Mouse (Mus musculus): ENCODE measurements around the gene Vps16.
A peak's percentile ranks its signal among the peaks of the same experiment; 100 is the strongest.

Vps16 gene

GRCm38 (mm10) chr2:130424126-130424853 lies at the start of gene Vps16, which contains the start of gene Pced1a:
Vps16 (plus strand) TSS chr2:130424339.
Pced1a (minus strand) TSS chr2:130424701.
- peak; percentile 93 for DNase-seq (ENCODE audit: inconsistent ontology term)

- DNase-seq (ENCODE audit: inconsistent ontology term) = no peak
These were observed 49.2 kb upstream of the Vps16 start for GRCm38 (mm10) chr2:130374951-130375350.

GRCm38 (mm10) chr2:130383205-130383604 lies 40.9 kb upstream of the Vps16 start:
- DNase-seq (ENCODE audit: inconsistent ontology term) = no peak

DNA sequence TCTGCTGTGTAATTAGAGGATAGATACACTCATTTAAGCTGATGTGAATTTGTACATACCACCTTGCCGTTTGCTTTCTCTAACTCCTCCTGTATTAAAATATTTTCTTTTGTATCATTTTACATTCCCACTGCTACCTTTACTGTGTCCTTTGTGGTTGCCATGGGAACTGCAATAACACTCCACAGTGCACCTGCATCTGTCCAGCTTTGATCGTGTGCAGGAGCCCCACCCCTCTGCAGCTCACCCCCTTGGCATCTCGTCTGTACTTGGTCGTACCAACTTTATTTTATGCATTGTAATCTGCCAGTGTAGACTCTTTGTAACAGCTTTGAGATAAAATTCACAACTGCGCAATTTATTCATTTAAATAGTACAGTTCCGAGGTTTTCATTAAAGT lies 40.2 kb upstream of the Vps16 start:
- no peak for DNase-seq (ENCODE audit: inconsistent ontology term)

- no peak for DNase-seq (ENCODE audit: inconsistent ontology term)
These were observed 37.9 kb upstream of the Vps16 start for GRCm38 (mm10) chr2:130386212-130386611.

GRCm38 (mm10) chr2:130388796-130389195 lies 35.3 kb upstream of the Vps16 start:
- DNase-seq (ENCODE audit: inconsistent ontology term) = no peak

DNA sequence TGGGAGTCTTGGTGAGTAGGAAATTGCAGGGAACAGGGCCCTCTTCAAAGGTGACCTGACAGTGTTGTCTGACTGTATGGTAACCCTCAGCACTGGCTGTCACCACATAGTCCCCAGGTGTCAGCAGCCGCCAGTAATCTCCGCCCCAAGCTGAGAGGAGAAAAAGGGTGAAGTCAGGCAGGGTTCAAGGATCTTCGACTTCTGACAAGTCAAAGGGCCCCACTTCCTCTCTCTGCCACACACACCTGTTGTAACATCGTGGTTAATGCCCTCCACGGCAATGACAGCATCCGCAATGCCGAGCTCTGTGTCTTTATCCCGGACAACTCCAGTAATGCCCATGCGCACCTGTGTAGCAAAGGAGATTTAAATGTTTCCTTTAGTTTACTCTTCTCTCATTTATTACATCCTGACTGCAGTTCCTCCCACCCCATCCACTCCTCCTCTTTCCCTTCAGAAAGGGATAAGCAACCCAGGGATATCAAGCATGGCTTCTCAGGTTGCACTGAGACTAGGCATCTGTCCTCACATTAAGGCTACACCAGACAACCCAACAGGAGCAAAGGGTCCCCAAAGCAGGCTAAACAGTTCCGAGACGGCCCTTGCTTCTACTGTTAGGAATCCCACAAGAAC lies 33.0 kb upstream of the Vps16 start:
- DNase-seq (ENCODE audit: inconsistent ontology term) = no peak

DNA sequence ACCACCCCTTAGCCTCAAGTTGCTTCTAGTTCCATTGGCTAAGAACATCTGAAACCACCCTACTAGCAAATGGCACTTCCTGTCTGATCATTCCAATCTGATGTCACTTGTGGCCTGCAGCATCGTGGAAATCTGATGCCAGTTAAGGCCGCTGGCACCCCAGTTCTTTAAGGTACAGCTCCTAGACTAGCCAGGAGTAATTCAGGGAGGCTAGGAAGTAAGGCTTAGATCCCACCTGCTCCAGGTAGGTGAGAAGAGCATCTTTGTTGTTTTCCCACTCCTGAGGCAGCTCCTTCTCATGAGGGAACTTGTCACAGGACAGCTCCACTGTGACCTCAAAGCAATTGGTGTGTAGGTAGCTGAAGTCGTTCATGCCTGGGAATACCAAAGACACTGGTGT lies 31.3 kb upstream of the Vps16 start:
- no peak for DNase-seq (ENCODE audit: inconsistent ontology term)

- no peak for DNase-seq (ENCODE audit: inconsistent ontology term)
These were observed 28.4 kb upstream of the Vps16 start for GRCm38 (mm10) chr2:130395696-130396095.

DNA sequence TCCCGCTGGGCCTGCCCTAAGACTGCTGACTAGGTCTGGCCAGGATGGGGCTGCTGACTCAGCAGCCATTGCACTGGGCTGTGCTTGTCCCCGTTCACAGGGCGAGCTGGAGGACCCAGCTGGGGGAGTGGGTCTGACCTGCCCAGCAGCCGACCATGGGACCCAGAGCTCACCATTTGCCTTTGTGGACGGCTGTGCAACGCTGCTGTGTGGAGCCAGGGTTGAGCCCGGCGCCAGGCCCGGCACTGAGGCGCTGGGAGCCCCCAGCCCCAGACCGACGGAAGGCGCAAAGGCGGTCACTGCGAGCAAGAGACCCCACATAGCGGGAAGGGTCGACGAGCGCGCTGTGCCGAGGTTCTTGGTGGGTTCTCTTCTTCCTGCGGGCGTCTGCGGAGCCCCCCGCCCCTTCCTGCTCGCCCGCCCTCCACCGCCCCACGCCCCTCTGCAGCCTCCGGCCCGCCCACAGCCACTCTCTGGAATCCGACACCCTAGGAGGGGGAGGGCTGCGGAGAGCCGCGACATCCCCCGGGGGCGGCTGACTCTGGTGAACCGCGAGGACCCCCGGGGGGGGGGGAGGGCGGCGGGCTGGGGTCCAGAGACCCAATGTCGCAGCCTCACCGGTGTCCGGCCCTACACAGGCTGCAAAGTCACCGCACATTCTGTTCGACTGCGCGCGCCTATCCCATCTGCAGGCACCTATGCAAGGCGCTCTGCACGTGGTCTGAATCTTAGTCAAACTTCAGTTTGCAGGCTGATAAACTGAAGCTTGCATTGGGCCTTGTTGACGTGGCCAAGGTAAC lies 26.8 kb upstream of the Vps16 start, which contains the start of gene Cpxm1:
Gene Cpxm1 (minus strand): TSS at position 389 of the 800 bp plus-strand sequence.
- DNase-seq (ENCODE audit: inconsistent ontology term) = peak; percentile 47

GRCm38 (mm10) chr2:130398091-130398490 lies 26.0 kb upstream of the Vps16 start:
- no peak for DNase-seq (ENCODE audit: inconsistent ontology term)

DNA sequence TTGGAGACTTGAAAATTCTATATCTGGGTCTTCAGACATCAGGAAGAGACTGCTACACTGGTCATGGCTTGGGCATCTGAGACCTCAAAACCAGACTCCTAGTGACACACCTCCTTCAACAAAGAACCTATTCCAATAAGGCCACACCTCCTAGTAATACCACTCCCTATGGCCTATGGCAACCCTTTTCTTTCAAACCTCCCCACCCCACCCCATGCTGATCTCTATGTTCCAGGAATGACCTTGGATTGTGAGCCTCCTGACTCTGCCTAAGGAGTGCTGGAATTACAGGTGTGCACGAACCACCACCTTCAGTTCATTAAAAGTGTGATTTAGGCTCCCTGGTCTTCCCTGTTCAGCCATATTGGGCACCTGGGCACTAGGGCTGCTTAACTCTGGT lies 24.1 kb upstream of the Vps16 start:
- DNase-seq (ENCODE audit: inconsistent ontology term) = no peak

DNA sequence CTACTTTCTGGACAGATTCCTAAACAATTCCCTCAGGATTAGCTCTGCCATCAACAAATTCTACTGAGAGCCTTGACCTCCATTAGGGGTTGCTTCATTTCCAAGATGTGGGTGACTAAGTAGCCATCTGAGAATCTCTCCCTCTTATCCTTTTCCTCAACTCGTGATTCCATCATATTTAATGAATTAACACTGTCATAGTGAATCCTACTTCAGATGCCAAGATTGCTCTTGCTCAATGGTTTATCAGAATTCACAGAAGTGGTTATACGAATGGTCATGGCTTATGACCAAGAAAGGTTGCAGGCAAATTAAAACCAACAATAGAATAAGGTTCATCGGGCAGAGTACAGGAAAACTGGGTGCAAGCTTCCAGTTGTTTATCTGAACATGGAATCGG lies 22.2 kb upstream of the Vps16 start:
- no peak for DNase-seq (ENCODE audit: inconsistent ontology term)

- DNase-seq (ENCODE audit: inconsistent ontology term) = no peak
These were observed 19.2 kb upstream of the Vps16 start, which contains the start of the genes Gm28372 and 1700020A23Rik for GRCm38 (mm10) chr2:130404939-130405338. Gm28372 (plus strand) TSS chr2:130405239. 1700020A23Rik (plus strand) TSS chr2:130405259.

- DNase-seq (ENCODE audit: inconsistent ontology term) = no peak
These were observed 18.0 kb upstream of the Vps16 start, which contains the start of gene Tmem239 for GRCm38 (mm10) chr2:130406178-130406577. Tmem239 (plus strand) TSS chr2:130406478.

DNA sequence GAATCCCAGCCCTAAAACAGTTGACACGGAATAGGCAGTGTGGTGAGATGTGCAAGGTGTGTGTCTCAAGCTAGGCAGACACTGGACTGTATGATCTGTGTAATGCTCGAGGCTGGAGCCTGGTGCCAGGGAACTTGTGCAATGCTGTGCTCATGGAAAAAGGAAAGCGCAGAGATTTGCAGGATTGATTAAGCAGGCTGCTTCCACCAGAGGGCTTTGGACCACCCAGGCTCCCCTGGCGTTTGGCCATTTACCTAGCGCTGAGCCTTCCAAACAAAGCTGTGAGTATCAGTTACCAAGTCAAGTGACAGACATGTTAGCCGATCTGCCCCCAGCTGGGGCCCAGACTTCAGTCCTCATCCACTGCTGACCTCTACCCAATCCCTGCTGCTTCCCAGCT lies 15.9 kb upstream of the Vps16 start:
- DNase-seq (ENCODE audit: inconsistent ontology term) = no peak

DNA sequence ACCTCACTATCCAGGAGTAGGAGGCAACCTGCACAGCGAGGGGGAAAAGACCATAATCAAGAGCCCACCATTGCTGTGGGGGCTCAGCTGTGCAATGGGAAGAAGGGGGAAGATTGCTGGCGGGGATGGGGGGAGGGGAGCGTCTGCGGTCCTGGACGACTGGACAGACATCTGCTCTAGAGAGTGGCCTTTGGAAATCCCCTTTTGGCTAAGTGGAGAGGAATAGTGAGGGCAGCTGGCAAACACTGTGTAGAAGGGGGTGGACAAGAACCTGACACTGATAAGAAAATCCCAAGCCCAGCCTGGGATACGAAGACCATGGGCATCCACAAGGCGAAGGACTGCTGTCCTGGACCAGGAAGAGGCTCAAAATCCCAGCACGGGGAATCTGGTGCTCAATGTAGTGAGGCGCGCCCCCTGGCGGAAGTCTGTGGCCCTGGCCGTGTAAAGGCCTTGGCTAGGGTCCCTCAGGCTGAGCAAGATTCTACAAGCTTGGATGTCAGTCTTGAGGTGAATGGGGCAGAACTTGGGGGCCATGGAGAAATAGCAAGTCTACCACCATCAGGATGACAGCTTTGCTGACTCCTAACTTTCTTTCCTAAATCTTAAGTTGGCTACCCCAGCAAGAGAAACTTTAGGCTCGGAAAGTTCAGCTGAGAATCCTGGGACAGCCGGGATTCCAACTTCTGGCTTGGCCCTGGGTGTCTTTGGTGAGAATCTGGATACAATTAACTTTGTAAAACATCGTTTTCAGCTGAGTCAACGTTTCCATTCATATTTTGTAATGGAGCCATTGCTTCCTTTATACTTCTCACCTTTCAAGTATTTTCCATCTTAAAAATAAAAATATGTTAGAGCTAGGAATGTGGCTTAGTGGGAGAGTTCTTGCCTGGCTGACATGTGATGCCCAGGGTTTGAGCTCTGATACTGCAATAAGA lies 12.3 kb upstream of the Vps16 start:
- peak; percentile 79 for DNase-seq (ENCODE audit: inconsistent ontology term)

DNA sequence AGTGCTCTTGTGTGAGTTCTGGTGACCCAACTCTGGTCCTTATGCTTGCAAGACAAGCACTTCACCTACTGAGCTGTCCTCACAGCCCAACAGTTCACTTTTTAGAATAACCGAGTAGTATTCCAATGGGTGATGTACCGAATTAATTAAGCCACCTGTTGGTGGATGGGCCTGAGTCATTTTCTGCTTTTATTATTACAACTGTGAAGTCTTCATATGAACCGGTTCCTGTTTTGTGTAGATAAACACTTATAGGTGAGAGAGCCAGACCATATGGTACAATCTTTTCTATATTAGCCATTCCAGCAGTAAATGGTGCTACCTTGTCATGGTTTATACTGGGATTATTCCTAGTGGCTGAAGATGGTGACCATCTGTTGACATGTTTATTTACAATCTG lies 11.4 kb upstream of the Vps16 start:
- no peak for DNase-seq (ENCODE audit: inconsistent ontology term)

GRCm38 (mm10) chr2:130414094-130414856 lies 9.9 kb upstream of the Vps16 start:
- no peak for DNase-seq (ENCODE audit: inconsistent ontology term)
